Mouse (Mus musculus): ENCODE measurements around the gene Elovl6.

The Elovl6 gene

GRCm38 (mm10) chr3:129611626-129612025 is 79.5 kb downstream of the Elovl6 start:
- no peak for DNase-seq (ENCODE audit: low spot score)

GRCm38 (mm10) chr3:129612311-129613097 is 80.3 kb downstream of the Elovl6 start:
- DNase-seq (ENCODE audit: low spot score), result no peak

- DNase-seq (ENCODE audit: low spot score), result no peak
Observed at GRCm38 (mm10) chr3:129613756-129614155, 81.6 kb downstream of the Elovl6 start.

GRCm38 (mm10) chr3:129614216-129614615 is 82.1 kb downstream of the Elovl6 start:
- DNase-seq (ENCODE audit: low spot score), result no peak

- DNase-seq (ENCODE audit: low spot score), result no peak
Observed at GRCm38 (mm10) chr3:129617450-129617849, 85.3 kb downstream of the Elovl6 start.

- DNase-seq (ENCODE audit: low spot score), result no peak
Observed at GRCm38 (mm10) chr3:129619194-129619775, 87.1 kb downstream of the Elovl6 start.

GRCm38 (mm10) chr3:129620802-129621201 is 88.6 kb downstream of the Elovl6 start:
- no peak for DNase-seq (ENCODE audit: low spot score)

GRCm38 (mm10) chr3:129621255-129621654 is 89.1 kb downstream of the Elovl6 start:
- no peak for DNase-seq (ENCODE audit: low spot score)

GRCm38 (mm10) chr3:129622120-129622519 is 90.0 kb downstream of the Elovl6 start:
- no peak for DNase-seq (ENCODE audit: low spot score)

GRCm38 (mm10) chr3:129622705-129623104 is 90.5 kb downstream of the Elovl6 start:
- no peak for DNase-seq (ENCODE audit: low spot score)

GRCm38 (mm10) chr3:129624193-129624805 is 92.1 kb downstream of the Elovl6 start:
- no peak for DNase-seq (ENCODE audit: low spot score)

GRCm38 (mm10) chr3:129627281-129627680 is 95.1 kb downstream of the Elovl6 start:
- DNase-seq (ENCODE audit: low spot score), result no peak

- DNase-seq (ENCODE audit: low spot score), result no peak
Observed at GRCm38 (mm10) chr3:129631018-129631417, 98.9 kb downstream of the Elovl6 start.

- DNase-seq (ENCODE audit: low spot score), result no peak
Observed at GRCm38 (mm10) chr3:129631857-129632256, 99.7 kb downstream of the Elovl6 start.

GRCm38 (mm10) chr3:129633518-129633917 is 101.4 kb downstream of the Elovl6 start:
- no peak for DNase-seq (ENCODE audit: low spot score)

GRCm38 (mm10) chr3:129634260-129634901 is 102.2 kb downstream of the Elovl6 start:
- no peak for DNase-seq (ENCODE audit: low spot score)

- no peak for DNase-seq (ENCODE audit: low spot score)
Observed at GRCm38 (mm10) chr3:129637446-129637845, 105.3 kb downstream of the Elovl6 start.

GRCm38 (mm10) chr3:129639701-129640100 is 107.5 kb downstream of the Elovl6 start:
- no peak for DNase-seq (ENCODE audit: low spot score)

GRCm38 (mm10) chr3:129640211-129641000 is 108.3 kb downstream of the Elovl6 start:
- no peak for DNase-seq (ENCODE audit: low spot score)

- no peak for DNase-seq (ENCODE audit: low spot score)
Observed at GRCm38 (mm10) chr3:129641621-129642020, 109.5 kb downstream of the Elovl6 start.

- no peak for DNase-seq (ENCODE audit: low spot score)
Observed at GRCm38 (mm10) chr3:129645409-129645808, 113.3 kb downstream of the Elovl6 start.

- DNase-seq (ENCODE audit: low spot score), result no peak
Observed at GRCm38 (mm10) chr3:129646781-129647180, 114.6 kb downstream of the Elovl6 start.

Data from spleen, adult 12 weeks (tissue).